Mouse (Mus musculus) heart, adult 2 months (tissue): ENCODE data around the gene Esrp2.

Experiments
- CTCF ChIP-seq: fragments of 200-600 bp; IDR thresholded peaks from 2 replicates; pipeline ENCODE4 v1.8.1; 2022; ENCODE audit warnings: antibody characterized with exemption, mild to moderate bottlenecking, moderate library complexity
- POLR2A ChIP-seq: fragments of 200-500 bp; IDR thresholded peaks from 2 replicates; pipeline ENCODE4 v1.6.1; 2011; ENCODE audit warnings: mild to moderate bottlenecking, low read depth, low read length, control low read depth; ENCODE audit not compliant: insufficient read depth

DNA sequence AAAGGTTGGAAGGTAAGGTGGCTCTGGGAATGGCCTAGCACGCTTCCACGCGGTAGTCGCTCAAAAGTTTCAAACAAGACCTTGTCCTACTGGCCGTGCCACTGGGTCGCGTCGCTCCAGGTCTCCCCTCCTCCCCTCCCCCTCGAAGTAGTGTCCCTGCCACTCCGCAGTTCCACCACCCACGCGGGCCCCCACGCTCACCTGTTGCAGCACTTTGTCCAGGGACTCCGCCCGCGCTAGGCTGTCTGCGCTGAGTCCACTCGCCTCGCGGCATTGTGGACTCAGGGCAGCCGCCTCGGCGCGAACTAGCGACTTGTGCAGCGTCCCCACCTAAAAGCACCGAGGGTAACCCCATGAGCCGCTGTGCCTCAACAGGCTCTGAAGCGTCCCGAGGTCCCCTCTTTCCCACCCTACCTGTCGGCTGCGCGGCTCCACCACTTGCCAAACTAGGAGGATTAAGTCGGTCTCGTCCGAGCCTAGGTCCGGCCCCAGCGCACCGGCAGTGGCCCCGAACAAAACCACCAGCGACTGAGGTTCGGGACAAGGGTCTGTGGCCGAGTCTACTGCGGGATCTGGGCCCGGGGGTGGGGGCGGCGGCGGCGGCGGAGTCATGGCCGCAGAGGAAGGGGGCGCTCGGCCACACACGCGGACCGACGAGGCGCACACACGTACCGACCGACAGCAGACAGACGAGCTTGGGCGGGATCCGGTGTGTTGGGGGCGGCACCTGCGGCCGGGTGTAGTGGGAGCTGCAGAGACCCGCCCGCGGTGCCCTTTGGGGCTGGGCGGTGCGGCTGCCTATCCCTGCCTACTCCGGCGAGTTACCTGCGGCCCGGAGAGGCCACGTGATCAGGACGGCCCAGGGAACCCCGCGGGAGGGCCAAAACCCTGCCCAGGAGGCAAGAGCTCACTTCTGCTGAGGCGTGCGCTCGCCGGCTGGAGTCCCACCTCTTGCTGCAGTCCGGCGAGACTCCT lies at the start of gene Esrp2:
- TF ChIP-seq POLR2A (no peak; the same call in 1 of the 2 replicates), CTCF (peak; percentile 7; the same call in 1 of the 2 replicates)
